Mouse (Mus musculus) adrenal gland, postnatal 14 days (tissue): ENCODE data around the gene Gm9508. TPM values are rescaled to one million over a fixed set of nuclear protein-coding genes. Genes with fewer than 3 reads are reported as not detected.

ENCODE experiments used
- DNase-seq: peaks from one replicate; pipeline ENCODE4 v3.0.0; 2021; ENCODE audit warnings: mixed read lengths
- total RNA-seq: library from RNA; stranded (reverse); gene quantifications from 2 replicates; pipeline ENCODE4 v1.2.3, GENCODE M21; 2021

Gm9508 gene
- total RNA-seq, 1 experiment from 2014 or later: not detected

DNA sequence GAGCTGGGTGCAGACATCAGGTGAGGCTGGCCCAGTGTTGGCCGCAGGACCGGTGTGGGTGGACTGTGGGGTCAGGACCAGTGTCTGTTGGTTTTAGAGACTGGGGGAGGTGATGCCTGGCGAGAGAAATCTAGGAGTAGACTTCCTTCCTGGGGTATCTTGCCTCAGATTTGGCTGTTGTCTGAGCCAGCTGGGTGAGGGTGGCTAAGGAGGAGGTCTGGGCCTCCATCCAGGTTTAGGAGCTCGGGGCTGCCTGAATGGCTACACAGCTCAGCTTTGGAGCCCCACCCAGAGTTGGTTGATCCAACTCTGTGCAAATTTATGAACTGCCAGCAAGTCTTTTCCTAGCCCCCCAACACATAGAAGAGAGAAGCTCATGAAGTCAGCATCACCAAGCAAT, 29.6 kb downstream of the Gm9508 start:
- DNase-seq: no peak

DNA sequence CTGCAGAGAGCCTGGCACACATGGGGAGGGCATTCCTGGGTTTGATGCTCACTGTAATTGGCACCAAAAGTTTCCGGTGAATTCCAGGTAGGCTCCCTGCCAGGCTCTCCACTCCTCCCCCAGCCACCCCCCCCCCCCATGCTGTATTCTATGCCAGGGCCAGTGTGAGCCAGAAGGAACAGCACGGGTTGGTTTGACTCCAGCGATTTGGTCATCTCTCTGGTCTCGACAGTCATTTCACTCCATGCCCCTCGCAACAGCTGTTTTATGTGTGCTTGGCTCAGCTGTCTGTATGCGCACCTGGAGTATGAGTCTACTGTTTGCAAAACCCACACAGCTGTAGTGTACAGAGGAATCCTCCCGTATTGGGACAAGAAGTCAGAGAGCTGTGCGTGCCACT, 30.7 kb downstream of the Gm9508 start:
- peak; percentile 34 for DNase-seq

DNA sequence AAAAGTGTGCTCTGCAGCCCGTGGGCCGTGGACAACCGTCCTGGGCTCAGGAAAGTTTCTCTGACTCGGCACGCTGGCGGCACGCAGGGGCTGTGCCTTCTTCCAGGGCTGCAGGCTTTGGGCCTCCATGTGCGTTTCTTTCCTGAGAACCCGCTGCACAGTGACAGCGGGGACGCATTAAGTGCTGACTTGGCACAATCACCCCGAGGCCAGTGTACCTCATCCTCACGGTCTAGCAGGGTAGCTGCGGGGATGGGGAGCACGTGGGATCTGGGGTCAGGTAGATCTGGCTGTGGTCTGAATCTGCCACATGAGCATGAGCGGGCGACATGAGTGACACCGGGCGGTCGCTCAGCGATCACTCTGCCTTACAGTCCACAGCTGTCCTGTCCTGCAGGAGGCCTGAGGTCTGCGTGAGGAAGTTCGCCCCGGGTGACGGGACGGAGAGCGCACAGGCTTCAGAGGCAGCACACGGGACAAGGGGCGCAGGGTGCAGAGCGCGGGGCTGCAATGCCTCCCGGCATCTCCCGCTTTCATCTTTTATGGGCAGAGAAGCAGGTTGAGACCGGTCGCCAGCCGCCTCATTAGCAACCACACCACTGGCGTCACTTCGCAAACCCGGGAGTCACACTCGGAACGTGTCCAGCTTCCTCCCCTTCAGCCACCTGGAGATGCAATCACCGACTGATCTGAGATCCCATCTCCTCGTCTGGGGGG, 32.9 kb downstream of the Gm9508 start:
- no peak for DNase-seq

DNA sequence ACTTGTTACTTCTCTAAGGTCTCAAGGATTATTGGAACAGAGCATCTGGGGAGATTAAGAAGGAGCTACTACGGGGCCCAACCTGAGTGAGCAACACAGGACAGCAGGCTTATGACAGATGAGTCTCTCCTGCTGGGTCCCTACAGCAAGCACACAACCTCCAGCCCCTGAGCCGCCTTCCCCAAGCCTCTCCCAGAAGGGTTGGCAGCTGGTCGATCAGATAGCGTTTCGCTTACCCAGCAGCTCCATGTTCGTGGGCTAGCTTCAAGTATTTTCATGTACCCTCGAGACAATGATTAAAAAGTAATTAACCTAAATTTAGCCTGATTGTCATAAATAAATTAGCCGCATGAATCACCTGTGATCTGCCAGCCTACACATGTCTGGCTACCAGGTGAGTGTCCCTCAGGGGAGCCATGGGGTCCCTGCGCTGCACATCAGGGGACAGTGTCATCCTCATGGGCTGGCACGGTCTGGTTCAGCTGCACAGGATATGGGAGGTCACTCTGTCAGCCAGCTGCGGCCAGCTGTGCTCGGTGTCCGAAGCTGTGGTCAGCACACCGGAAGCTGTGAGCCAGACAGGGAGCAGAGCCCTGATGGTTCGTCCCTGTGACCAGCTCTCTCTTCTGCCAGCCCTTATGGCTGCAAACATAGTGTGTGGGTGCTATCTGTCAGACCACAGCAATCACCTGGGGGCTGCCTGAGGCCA, 38.6 kb downstream of the Gm9508 start:
- DNase-seq: no peak

DNA sequence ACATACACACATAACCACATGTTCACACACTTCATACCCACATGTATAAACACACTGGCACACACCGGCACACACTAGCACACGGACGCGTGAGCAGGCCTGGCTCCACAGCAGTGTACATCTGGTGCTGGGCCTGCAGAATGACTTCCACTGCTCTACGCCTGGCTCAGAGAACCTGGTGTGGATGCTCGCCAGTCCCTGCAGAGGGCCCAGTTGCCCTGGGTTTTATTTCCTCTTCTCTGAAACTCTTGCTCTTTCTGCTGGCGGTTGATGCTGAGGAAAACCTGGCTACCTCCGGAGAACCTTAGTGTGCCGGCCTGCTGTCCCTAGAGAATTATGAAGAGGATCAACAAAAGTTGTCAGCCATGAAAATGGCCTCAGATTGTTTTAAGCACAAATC, 45.0 kb downstream of the Gm9508 start:
- DNase-seq: no peak

DNA sequence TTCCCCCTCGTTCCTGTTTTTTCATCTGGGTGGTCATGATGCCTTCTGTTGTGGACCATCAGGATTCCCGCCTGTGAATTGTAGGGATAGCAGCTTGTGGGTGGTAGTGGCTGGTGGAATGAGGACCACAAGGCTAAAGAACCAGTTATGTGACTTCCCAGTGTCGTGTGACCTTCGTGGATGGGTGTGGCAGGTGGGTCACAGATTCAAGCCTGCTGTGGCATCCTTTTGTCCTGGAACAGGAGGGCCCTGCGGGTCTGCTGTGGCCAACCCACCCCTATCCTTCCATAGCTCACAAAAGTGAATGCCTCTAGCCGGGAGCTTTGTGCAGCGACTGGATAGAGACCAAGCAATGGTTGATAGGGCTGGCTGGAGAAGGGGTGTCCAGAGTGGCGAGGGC, 49.1 kb downstream of the Gm9508 start:
- DNase-seq: no peak

DNA sequence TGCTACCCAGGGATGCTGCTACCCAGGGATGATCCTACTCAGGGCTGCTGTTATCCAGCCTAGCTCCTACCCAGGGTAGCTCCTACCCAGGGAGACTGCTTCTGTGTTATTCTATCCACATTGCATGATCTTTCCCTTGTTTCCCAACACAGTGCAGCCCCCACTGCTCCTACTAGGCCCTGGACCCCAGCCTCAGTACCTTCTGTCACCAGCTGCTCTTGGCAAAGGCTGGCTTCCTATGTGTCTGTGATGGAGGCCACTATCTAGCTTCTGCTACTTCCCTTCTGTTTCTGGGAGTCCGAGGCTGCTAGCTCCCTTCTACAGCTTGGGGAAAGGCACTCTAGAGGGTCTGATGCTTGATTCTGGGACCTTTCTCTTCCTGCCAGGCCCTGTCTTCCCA, 49.6 kb downstream of the Gm9508 start:
- no peak for DNase-seq

Other genes starting within 250 kb of the Gm9508 start
- 21.6 and 27.2 TPM in 2 replicates for gene Fam207a, start 181.4 kb downstream of the Gm9508 start, total RNA-seq
- 5.8 and 16.0 TPM in 2 replicates for gene Itgb2, start 167.0 kb downstream of the Gm9508 start, total RNA-seq
- gene Pttg1ip, start 115.5 kb downstream of the Gm9508 start, total RNA-seq: 168 and 172 TPM in 2 replicates
- gene Sumo3, start 91.1 kb downstream of the Gm9508 start, total RNA-seq: 93.0 and 111 TPM in 2 replicates
- gene Gm49325, start 91.0 kb downstream of the Gm9508 start, total RNA-seq: 23.6 and 31.5 TPM in 2 replicates
- gene Ube2g2, start 75.0 kb downstream of the Gm9508 start, total RNA-seq: 49.8 and 50.2 TPM in 2 replicates
- 0.41 TPM in 1 of 2 replicates, not detected in the other for gene Tspear, start 10.7 kb downstream of the Gm9508 start, total RNA-seq
- gene Gm19402, start 6.5 kb downstream of the Gm9508 start, total RNA-seq: not detected in 2 replicates
- gene Gm10272, start 9.4 kb upstream of the Gm9508 start, total RNA-seq: not detected in 2 replicates
- not detected in 2 replicates for gene Gm10024, start 14.2 kb upstream of the Gm9508 start, total RNA-seq
- gene Gm10142, start 18.6 kb upstream of the Gm9508 start, total RNA-seq: not detected in 2 replicates
- not detected in 2 replicates for gene Krtap12-1, start 23.4 kb upstream of the Gm9508 start, total RNA-seq
- gene Gm10100, start 29.3 kb upstream of the Gm9508 start, total RNA-seq: not detected in 2 replicates
- gene Gm18596, start 45.4 kb upstream of the Gm9508 start, total RNA-seq: not detected in 2 replicates
- not detected in 2 replicates for gene Gm9736, start 54.1 kb upstream of the Gm9508 start, total RNA-seq
- not detected in 2 replicates for gene Gm3233, start 62.4 kb upstream of the Gm9508 start, total RNA-seq
- gene Gm3238, start 74.1 kb upstream of the Gm9508 start, total RNA-seq: not detected in 2 replicates
- not detected in 2 replicates for gene Gm7138, start 79.7 kb upstream of the Gm9508 start, total RNA-seq
- gene Gm3250, start 85.3 kb upstream of the Gm9508 start, total RNA-seq: not detected in 2 replicates
- gene Gm7137, start 91.0 kb upstream of the Gm9508 start, total RNA-seq: not detected in 2 replicates
- gene Gm9639, start 97.8 kb upstream of the Gm9508 start, total RNA-seq: not detected in 2 replicates
- not detected in 2 replicates for gene Gm19668, start 101.9 kb upstream of the Gm9508 start, total RNA-seq
- gene Gm9507, start 114.6 kb upstream of the Gm9508 start, total RNA-seq: not detected in 2 replicates
- gene Gm2696, start 117.4 kb upstream of the Gm9508 start, total RNA-seq: not detected in 2 replicates
- not detected in 2 replicates for gene Krtap10-4, start 129.9 kb upstream of the Gm9508 start, total RNA-seq
- not detected in 2 replicates for gene Krtap10-10, start 138.7 kb upstream of the Gm9508 start, total RNA-seq
- gene Gm36176, start 149.6 kb upstream of the Gm9508 start, total RNA-seq: not detected in 2 replicates
- gene Gm10318, start 155.6 kb upstream of the Gm9508 start, total RNA-seq: not detected in 2 replicates
- gene Gm3285, start 164.7 kb upstream of the Gm9508 start, total RNA-seq: not detected in 2 replicates
- gene Lrrc3, start 205.3 kb upstream of the Gm9508 start, total RNA-seq: 7.6 and 14.0 TPM in 2 replicates